Mouse (Mus musculus) adrenal gland, postnatal 4 days (tissue): ENCODE data around the gene Pak7. TPM values are rescaled to one million over a fixed set of nuclear protein-coding genes. Genes with fewer than 3 reads are reported as not detected.
"Not testable (repeated sequence)": the region's sequence is repeated elsewhere in the genome, so short reads cannot be mapped to it uniquely, and the experiment has no call there.

Experiments used
- DNase-seq, 2 experiments: peaks; one replicate each; pipeline ENCODE4 v3.0.0; 2021 to 2022; ENCODE audit warnings: low spot score in 2 of 2, mixed read lengths in 2 of 2
- long read RNA-seq, 2 experiments: library from polyadenylated mRNA; stranded (forward); transcript quantifications; one replicate each; pipeline ENCODE4 v2.0.0; 2021
- total RNA-seq, 2 experiments: library from RNA; stranded (reverse); gene quantifications; 2 replicates each; pipeline ENCODE4 v1.2.3; 2021

Gene Pak7
- total RNA-seq = under 1 TPM; 0.82 to 0.87 TPM
- long read RNA-seq, experiment 1 = 0 reads
- long read RNA-seq, experiment 2 = 0 reads

DNA sequence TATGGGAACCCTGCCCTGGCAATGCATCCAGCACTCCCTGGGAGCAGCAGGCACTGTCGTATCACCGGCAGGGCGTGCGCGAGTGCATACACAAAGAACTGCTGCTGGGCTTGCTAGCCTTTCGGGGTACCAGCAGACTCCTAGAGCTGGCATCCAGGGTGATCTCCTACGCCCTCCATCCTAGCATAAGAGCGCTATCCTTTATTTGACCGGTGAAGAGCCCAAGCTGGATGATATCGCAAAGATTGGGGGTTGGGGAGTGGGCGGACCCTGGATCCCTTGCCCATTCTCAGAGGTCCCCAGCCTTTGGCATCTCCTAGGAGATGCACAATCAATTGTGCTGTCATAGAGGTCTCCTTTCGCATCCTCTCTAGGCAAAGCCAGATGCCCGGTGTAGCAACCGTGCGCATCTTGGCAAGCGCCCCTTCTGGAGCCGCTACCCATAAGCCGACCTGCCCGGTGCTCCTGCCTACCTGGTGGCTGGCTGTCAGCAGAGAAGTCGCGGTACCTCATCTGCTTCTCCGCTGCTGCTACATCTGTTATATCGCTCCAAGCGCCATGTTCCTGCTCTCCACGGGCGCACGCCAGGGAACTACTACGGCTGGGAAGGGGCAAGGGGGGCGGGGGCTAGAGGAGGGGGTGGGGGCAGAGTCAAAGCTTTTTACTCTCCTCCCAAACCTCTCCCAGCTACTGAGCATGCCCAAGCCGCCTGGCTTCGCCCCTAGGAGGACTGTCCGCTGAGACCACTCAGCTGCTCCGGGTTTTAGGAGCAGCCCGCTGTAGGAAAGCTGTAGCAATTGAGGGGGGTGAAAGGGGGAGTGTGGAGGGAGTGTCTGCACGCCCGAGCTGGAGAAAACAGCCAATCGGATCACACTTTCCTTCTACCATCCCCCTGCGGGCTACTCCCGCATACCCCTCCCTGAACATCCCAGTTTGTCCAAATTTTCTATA is at the start of gene Pak7:
TSS of gene Pak7 (minus strand) at position 787 of the 951 bp plus-strand sequence.
- DNase-seq = peak in 1 of 2 experiments; percentile 5

DNA sequence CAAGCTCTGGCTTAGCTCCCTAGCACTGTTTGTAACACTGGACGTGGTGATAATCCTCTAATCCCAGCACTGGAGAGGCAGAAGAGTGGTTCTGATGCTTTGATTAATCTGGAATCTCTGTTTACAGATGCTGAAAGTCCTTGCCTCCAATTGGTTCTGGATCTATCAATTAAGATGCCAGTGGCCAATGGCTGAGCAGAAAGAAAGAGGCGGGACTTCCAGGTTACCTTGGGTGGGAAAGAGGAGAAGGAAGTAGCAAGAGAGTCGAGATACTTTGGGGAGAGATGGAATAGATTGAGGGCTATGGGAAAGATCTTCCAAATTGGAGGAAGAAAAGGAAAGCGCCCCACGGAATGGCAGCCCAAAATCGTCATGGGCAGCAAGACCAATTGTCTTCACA is 37.8 kb upstream of the Pak7 start:
- DNase-seq = no peak

DNA sequence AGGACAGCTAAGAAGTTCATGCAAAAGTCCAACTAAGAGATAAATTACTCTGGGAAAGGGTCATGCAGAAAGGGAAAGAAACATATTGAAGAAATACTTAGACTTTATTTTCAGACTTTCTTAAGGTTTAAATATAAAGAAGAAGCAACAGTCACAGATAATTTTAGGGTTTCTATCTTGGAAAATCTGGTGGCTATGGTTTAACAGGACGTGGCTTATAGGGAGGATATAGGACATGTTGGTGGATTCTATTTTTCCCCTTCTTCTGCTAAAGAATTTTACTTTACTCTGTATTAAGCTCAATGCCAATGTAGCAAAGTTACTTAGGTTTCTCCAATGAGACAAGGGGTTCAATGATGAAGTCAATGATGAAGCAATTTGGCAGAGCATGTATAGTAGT is 31.8 kb upstream of the Pak7 start:
- DNase-seq = no peak

DNA sequence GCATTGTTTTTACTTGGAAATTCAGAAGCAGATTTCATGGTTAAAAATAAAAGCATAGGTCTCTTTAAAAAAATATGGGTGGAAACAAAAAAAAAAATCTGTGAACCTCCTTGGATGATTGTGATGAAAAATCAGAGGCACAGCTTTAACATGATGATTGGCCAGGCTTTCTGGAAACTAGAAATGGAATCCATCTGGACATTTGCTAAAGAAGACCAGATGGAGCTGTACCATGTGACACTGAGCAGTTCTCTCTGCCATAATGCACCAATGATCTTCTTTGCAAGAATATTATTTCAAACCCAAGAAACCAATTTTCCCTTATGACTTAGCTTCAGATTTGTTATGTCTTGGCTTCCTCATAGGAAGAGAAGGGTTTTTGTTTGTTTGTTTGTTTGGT is 28.6 kb upstream of the Pak7 start:
- DNase-seq = no peak

DNA sequence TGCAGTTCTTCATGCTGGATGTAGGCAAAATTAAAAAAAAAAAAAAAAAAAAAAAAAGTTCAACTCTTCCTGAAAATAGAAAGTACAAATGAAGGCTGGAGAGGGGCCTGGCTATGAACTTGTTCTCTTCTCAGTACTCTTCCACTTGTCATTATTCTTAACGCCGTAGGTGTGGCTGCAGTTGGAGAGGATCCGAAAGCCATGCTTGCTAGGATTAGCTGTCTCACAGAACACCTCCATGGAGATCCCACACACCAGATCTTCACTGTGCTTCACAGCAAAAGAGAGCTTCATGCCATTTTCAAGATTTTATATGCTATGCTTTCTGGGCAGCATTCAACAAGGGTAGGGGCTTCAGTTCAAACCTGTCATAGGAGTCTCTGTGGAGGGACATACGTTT is 14.8 kb upstream of the Pak7 start:
- no peak for DNase-seq

DNA sequence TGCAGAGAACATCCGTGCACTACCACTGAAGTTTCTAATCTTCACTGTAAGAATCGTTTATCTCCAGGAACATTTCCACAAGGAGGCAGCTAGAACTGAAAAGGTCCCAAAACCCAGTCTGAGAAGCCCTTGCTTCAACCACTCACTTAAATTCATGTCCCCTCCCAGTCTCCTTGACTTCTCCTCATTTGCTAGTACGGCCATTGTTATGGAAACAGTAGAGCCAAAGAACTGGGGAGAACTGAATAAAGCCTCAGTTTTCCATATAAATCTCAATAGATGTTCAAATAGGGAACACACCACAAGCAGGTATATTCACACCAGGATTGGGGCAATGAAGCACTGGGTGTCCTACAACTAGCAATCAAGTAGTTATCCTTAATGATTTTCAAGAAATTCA is 12.4 kb downstream of the Pak7 start:
- no peak for DNase-seq

DNA sequence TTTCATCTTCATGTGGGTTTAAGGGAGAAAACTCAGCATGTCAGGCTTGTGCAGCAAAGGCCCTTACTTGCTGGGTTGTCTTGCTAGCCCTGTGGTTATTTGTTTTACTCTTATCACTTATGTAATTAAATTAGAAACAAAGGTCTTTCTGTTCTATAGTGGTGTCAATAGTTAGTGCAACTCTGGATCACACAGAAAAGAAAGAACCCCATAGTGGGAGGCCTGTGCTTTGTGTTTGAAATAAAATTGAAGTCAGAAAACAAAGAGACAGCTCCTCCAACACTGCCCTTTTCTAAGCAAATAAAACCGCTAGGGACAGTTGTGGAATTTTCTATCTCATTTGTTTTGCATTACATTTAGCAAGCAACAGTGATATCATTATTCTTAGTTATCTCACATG is 15.4 kb downstream of the Pak7 start:
- DNase-seq = no peak

DNA sequence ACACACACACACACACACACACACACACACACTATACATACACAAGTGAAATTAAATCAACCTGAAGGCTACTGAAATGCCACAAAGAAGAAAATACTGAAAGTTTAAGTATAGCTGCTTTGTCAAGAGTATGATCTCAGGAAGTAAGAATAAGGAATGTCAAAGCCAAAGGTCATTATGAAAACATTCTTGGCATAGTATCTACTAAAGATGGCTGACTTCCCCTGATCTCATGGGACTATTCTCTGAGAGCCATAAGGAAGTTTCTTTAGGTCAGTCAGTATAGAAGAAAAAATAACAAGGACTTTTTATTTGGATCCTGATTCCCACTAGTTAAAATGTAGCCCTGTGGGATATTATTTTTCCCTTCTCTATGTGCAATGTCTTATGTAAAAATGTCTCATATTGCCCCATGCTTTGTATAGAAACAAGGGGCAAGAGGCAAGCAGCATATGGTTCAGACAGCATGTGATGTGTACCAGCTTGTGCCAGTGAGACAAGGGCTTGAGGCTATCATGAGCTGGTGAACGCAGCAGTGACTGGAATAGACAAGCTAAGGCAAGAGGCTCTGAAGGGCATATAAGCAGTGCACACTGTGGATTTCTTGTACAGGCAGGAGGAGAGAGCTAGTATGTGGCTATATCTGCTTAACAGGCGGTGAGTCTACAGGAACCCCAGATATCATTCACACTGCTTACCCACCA is 36.2 kb downstream of the Pak7 start:
- DNase-seq = no peak

DNA sequence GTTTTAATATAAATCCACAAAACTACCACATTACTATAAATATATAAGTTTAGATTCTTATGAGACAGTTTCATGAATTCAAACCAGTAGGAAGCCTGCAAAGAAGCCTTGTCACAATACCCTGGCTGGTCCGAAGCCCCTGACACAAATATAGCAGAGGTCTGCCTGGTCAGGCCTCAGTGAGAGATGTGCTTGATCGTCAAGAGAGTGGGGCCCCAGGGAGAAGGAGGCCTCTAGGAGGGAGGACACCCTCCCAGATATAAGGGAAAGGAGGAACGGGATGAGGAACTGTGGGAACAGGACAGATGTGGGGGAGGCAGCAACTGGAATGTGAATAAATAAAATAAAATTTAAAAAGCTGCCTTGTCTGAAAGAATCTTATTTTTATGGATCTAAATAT is 37.3 kb downstream of the Pak7 start:
- no peak for DNase-seq

DNA sequence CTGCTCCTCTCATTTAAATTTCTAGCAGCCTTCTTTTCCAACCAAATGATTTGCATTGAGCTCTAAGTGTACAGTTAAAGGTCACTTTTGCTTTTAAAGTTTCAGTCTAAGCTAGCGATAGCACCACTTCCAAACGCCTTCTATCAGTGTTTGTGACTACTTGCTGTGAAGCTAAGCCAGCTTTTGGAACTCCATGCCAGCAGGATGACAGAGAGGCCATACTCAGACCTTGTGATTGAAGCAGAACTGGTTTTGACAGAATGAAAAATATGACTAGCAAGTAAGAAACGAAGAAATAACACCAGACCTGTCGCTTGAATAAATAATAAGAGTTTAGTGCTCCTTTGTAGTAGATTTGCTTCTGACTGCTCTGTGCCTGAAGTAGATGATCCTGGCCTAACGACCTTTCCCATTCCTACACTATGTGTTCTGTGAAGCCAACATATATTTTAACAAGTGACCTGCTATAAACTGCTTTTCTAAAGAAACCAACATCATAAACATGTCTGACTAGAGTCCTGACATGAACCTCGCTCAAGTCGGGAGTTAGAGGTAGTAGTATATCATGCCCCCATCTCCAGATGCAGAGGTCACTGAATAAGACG is 38.0 kb downstream of the Pak7 start:
- DNase-seq = no peak

DNA sequence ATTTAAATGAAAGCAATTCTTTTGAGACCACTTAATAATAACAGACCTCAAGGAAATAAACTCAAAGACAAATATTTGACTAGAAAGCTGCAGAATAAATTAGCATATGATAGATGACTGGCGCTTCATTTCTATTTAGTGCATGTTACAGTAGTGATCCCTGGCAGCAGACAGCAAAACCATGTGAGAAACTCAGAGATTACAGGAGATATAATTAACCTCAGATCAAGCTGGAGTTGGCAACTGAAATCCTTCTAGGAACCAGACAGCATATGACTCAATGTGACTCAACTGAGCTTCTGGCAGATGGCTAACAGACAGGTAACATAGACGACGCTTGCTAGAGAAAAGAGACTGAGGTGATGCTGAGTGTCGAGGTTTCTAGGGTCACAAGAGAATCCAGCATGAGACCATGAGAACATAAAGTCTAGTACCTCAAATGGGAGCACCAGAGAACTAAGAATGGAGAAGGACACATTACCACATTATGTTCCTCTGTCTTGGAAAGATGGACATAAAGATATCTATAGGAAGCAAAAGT is 43.5 kb downstream of the Pak7 start:
- not testable (repeated sequence) for DNase-seq

DNA sequence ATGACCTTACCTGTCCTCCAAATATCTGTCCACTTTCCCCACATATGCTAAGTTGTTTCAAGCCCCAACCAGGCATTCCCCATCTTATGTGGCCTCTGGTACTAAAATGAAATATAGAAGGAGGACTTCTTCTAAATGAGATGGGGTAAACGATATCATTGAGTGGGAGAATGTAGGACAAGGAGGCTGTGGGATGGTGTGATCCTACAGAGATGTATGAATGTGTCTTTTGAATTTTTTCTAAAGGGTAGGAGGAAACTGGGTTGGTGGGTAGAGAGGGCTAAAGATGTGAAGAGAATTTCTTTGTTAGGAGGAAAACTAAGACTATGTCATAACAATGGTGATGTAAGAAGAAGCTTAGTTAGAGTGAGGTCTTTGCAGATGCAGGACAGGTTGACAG is 57.8 kb downstream of the Pak7 start:
- DNase-seq = no peak

DNA sequence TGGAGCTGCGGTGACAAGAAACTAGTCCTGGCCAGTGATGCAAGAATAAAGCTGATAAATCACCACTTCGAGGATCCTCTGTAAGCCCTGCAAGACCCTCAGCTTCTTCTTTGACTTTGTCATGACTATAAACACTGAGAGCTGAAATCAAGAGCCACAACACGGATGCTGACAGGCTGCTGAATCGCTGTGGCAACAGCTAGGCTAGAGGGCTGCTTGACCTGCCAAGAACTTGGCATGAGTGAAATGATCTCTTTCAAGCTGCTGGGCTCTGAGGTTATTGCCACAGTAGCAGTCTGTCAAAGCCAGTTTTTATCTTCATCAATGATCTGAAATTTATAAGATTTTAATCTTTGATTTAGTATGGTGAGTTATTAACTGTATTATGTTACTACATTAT is 62.1 kb downstream of the Pak7 start:
- no peak for DNase-seq

DNA sequence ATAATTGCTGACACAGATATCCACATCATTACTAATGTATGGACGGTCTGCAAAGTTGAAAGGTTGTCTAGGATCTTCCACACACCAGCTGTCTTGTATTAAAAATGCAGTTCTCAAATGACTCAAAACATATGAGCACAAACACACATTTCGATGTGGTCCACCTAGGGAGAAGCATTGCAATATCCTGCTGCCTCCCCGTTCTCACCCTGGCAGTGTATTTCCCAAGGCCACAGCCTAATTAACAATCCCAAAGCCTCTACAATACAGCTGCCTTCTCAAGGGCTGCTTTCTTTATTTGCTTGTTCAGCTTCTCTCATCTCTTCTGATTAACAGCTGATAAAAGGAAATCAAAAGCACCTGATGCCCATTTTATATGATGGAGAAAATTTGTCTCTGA is 78.5 kb downstream of the Pak7 start:
- DNase-seq = no peak

DNA sequence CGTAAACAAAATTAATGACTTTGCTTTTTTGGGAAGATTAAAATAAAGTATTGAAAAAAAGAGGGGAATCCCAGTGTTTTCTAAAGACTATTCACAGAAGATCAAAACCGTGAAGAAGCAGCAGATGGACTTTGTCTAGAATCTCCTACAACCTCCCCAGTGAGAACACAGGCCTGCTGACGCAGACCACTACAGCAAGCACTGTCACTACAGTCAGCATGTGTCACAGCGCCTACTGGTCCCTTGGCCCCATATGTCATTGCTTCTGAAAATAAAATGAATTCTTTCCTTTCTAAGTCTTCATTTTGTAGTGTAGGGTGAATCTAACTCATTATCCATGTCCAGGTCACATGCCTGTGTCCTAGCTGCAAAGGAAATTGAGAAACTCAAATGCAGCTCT is 79.0 kb downstream of the Pak7 start:
- DNase-seq = no peak

DNA sequence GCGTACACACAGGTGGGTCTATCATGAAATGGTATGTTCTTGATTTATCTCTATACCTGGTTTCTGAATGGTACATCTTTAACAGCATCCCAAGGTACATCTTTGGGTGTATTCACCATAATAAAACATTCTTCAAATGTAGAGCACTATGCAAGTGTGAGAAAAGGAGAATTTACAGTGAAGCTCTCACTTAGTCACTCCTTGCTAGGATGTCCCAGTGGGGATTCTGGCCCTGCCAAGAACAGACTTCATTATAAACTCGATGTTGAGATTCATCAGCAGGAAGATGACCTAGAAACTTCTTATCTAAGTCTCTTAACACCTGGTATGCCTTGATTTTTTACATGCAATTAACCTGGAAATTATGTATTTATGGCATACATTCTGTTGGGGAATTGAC is 85.6 kb downstream of the Pak7 start:
- DNase-seq = no peak

DNA sequence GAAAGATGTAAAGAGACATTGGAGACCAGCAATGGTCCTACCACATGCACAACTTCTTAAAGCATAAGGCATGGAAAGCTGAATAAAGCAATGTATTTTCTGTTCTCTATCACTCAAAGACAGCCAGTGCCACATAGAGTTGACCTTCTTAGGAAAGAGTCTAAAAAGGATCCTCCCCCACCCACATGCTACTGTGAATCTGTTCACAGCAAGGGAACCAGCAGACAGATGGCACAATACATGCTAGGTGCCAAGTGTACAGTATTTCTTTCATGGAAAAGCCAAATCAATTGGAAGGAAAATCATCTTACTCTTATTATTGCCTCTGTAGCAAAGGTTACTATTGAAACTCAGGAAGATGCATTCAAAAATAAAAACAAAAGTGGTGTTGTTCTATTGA is 86.4 kb downstream of the Pak7 start:
- DNase-seq = no peak

DNA sequence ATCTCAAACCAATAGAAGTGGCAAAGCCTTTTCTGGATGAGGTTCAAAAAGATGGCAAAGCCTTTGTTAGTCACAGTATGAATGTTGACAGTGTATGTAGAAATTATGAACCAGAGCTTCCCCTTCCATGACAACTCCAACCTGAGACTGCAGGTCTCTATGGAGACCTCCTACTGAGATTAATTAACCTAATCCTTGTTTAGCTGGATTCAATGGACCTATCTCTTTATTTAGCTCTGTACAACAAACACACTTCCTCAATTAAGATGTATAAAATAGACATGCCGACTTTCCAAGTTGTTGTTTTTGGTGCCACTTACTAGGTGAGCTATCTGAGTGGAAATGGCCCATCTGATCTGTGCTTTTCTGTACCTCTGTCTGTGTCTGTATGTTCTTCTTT is 90.4 kb downstream of the Pak7 start:
- DNase-seq = no peak

DNA sequence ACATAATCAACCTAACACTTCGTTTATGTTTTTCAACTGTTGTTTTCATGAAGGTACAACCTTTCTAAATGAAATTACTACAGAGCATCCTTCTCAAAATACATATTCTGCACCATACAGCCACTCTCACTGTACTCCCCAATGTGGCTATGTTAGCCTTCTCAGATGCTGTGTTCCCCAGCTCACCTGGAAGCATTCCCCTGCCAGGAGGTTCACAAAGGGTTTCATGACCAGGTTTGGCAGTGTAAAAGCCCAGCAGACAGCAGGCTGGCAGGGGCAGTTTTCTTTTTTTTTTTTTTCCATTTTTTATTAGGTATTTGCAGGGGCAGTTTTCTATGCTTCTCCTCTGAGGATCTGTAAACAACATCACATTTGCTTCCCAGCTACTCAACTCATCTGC is 105.7 kb downstream of the Pak7 start:
- no peak for DNase-seq

DNA sequence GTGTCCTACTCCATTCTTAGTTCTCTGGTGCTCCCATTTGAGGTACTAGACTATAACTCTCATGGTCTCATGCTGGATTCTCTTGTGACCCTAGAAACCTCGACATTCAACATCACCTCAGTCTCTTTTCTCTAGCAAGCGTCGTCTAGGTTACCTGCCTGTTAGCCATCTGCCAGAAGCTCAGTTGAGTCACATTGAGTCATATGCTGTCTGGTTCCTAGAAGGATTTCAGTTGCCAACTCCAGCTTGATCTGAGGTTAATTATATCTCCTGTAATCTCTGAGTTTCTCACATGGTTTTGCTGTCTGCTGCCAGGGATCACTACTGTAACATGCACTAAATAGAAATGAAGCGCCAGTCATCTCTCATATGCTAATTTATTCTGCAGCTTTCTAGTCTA is 145.8 kb downstream of the Pak7 start:
- not testable (repeated sequence) for DNase-seq

DNA sequence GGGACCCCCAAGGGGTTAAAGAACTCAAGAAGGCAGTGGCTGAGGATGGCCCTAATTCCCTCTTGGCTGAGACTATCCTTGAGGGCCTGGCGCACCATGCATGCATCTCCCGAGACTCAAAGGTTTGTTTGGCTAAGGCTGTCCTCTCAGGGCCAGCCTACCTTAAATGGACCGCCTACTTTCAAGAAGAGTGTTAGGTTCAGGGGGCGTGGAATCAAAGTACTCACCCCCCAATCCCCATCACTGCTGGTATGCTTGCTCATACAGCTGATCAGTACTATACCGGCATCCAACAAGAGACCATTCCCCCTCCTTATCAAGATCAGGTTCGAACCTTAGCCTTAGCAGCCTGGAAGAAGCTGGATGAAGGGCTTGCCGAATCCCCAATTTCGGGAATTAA is 156.5 kb downstream of the Pak7 start:
- DNase-seq = no peak

DNA sequence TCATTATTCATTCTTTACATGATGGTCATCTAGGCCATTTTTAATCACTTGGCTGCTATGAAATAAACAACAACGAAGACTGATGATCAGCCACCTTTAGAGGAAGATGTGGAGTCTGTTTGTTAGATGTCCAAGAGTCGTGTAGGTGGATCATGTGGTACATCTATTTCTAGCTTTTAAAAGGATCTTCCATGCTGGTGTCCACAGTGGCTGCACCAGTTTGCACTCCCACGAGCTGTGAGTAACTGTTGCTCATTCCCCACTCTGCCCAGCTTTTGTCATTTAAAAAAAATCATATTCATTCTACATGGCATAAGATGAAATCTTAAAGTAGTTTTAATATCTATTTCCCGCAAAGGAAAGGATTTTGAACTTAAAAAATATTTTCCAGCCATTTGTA is 183.7 kb downstream of the Pak7 start:
- DNase-seq = no peak
